Comparison of ENCODE assay signal across 9 mouse cellular contexts in the genomic region with DNA sequence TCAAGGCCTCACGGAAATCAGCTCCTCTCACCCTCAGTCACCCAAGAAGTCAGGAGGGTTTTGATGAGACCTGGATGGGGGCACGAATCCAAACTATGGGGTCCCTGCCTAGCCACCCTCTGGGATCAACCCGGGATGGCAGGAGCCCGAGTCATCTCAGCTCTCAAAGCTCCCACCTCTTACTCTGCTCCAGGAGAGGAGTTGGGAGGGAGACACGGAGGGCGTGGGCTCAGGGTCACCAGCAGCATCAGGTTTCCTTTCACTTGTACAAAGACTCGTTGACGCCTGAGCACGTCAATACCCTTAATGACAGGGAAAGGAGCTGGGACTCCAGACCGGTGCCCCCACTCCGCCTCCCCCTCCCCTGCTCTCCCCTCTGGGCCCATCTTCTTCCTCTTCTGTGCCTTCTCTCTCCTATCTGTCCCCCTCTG.
A peak's percentile ranks its signal among the peaks of the same experiment; 100 is the strongest.
DNase-seq lines count a peak whose midpoint lies in the region; ATAC-seq and TF ChIP-seq lines count a peak whose summit lies in the region.
"Had no signal": no experiment of that assay in that cellular context is flagged by ENCODE, and none has a peak within 500 bp of the region (broad histone marks: within the 10 kb centered on the region; RNA-seq: fewer than 3 reads in every experiment).

No protein-coding gene starts in this region.

- no peak overlapping the region for H3K4me3 ChIP-seq in limb, embryonic 12.5 days (replicated peaks)
- peak overlapping the region; percentile 48; the same call in 1 of the 2 replicates for H3K4me3 ChIP-seq in stomach, postnatal 0 days (ENCODE audit: low read depth, low read length)

- peak overlapping the region; percentile 82 for H3K4me2 ChIP-seq in limb, embryonic 12.5 days
- no peak overlapping the region; the same call in 1 of the 2 replicates for H3K4me2 ChIP-seq in stomach, postnatal 0 days (replicated peaks; ENCODE audit: low read depth)

- peaks cover 48% of the 10 kb centered on the region for H3K27me3 ChIP-seq in limb, embryonic 12.5 days
- H3K27me3 ChIP-seq in stomach, postnatal 0 days (ENCODE audit: control insufficient read depth, insufficient read depth, low read length), result no peaks in the 10 kb centered on the region

- no peak for TF ChIP-seq CTCF in stomach, postnatal 0 days (IDR thresholded peaks at IDR 0.05; ENCODE audit: low read depth)

- no peak overlapping the region for H3K27ac ChIP-seq in limb, embryonic 12.5 days
- H3K27ac ChIP-seq in stomach, postnatal 0 days (replicated peaks), result no peak overlapping the region

- no peak for TF ChIP-seq EP300 in stomach, postnatal 0 days (optimal IDR thresholded peaks at IDR 0.05)

- H3K36me3 ChIP-seq in limb, embryonic 12.5 days, result no peaks in the 10 kb centered on the region
- no peaks in the 10 kb centered on the region for H3K36me3 ChIP-seq in stomach, postnatal 0 days (ENCODE audit: control insufficient read depth, insufficient read depth, low read length)

- H3K9ac ChIP-seq in limb, embryonic 12.5 days (replicated peaks), result 0 out of 2 replicates have a peak overlapping the region, but pooled peaks have one; percentile 58
- H3K9ac ChIP-seq in stomach, postnatal 0 days (ENCODE audit: low read length), result no peak overlapping the region

- ATAC-seq in limb, embryonic 12.5 days (ENCODE audit: insufficient number of reproducible peaks, insufficient read depth, low FRiP score, low TSS enrichment, low read depth), result no peak
- peak; percentile 10; the same call in 1 of the 2 replicates for ATAC-seq in stomach, postnatal 0 days (ENCODE audit: low FRiP score, low TSS enrichment)

- 13% methylated on average over 11 of the region's 11 CpGs for WGBS in limb, embryonic 12.5 days
- 42% methylated on average over 11 of the region's 11 CpGs for WGBS in stomach, postnatal 0 days

- H3K9me3 ChIP-seq in limb, embryonic 12.5 days, result no peaks in the 10 kb centered on the region
- no peaks in the 10 kb centered on the region for H3K9me3 ChIP-seq in stomach, postnatal 0 days (ENCODE audit: control insufficient read depth, low read length)

- H3K4me1 ChIP-seq in limb, embryonic 12.5 days (replicated peaks), result peaks cover 27% of the 10 kb centered on the region
- H3K4me1 ChIP-seq in stomach, postnatal 0 days (replicated peaks; ENCODE audit: control insufficient read depth, insufficient read depth), result no peaks in the 10 kb centered on the region; the same call in 1 of the 2 replicates

- peak; percentile 39 for DNase-seq in embryo, embryonic 10 days (ENCODE audit: low spot score)
- no peak for DNase-seq in embryo, embryonic 11 days
- peak; percentile 48 for DNase-seq in retina, embryonic 14.5 days (ENCODE audit: low spot score)
- no peak for DNase-seq in retina, postnatal 1 day
- DNase-seq in stomach, postnatal 0 days (ENCODE audit: low spot score), result no peak
- no peak for DNase-seq in adrenal gland, adult 8-10 months
- DNase-seq in frontal cortex, postnatal 10 days (ENCODE audit: low spot score in 2 of 2), result no peak
- DNase-seq: layer of hippocampus, adult 9-11 months had no signal

Comparison
In these comparisons a context has a peak if more than half of its experiments do, and no peak if none do; other contexts are left out.
1. DNase-seq: peak in embryo, embryonic 10 days (single experiment) and retina, embryonic 14.5 days (single experiment); none in embryo, embryonic 11 days (single experiment), retina, postnatal 1 day (single experiment), stomach, postnatal 0 days (single experiment), adrenal gland, adult 8-10 months (single experiment) and frontal cortex, postnatal 10 days (0 of 2).